Mouse (Mus musculus) hindbrain, embryonic 13.5 days (tissue): ENCODE results near the gene Rnf31. TPM values are rescaled to one million over a fixed set of nuclear protein-coding genes. Genes with fewer than 3 reads are reported as not detected.

Experiments used
- ATAC-seq: fragments of 200-750 bp; cut with Nextera tagmentation; 2 replicates; pipeline ENCODE4 v1.8.0; 2017; ENCODE audit warnings: moderate TSS enrichment; ENCODE audit not compliant: low FRiP score
- H3K27ac ChIP-seq: fragments of 300-500 bp; sonication (generic); 2 replicates; pipeline ENCODE4 v1.5.1; 2015; ENCODE audit warnings: inconsistent platforms, mild to moderate bottlenecking, moderate library complexity
- H3K27me3 ChIP-seq: fragments of 300-500 bp; sonication (generic); 2 replicates; pipeline ENCODE4 v1.6.1; 2015; ENCODE audit warnings: mild to moderate bottlenecking, inconsistent platforms
- H3K36me3 ChIP-seq: fragments of 300-500 bp; sonication (generic); 2 replicates; pipeline ENCODE4 v1.6.1; 2015; ENCODE audit warnings: mild to moderate bottlenecking, inconsistent platforms
- H3K4me1 ChIP-seq: fragments of 300-500 bp; sonication (generic); replicated peaks from 2 replicates; pipeline ENCODE4 v1.6.1; 2015; ENCODE audit warnings: inconsistent platforms
- H3K4me2 ChIP-seq: fragments of 300-500 bp; sonication (generic); 2 replicates; pipeline ENCODE4 v1.6.1; 2015; ENCODE audit warnings: inconsistent platforms, mild to moderate bottlenecking, moderate library complexity
- H3K4me3 ChIP-seq: fragments of 300-500 bp; sonication (generic); 2 replicates; pipeline ENCODE4 v1.5.1; 2015; ENCODE audit warnings: mild to moderate bottlenecking, inconsistent platforms
- H3K9ac ChIP-seq: fragments of 300-500 bp; sonication (generic); 2 replicates; pipeline ENCODE4 v1.6.1; 2015; ENCODE audit warnings: mild to moderate bottlenecking, inconsistent platforms
- H3K9me3 ChIP-seq: fragments of 300-500 bp; sonication (generic); 2 replicates; pipeline ENCODE4 v1.6.1; 2016; ENCODE audit warnings: inconsistent platforms
- WGBS: fragments of 180-500 bp; shearing (Covaris S2); methylation state at CpG from one replicate; pipeline ENCODE4 v1.1.7; 2015; 5-methylcytosine and 5-hydroxymethylcytosine counted together
- polyA plus RNA-seq: library from polyadenylated mRNA; unstranded; fragments of >200 nt; fragmentation: Nextera tagmentation; extraction: Ambion mirVana; gene quantifications from 2 replicates; pipeline ENCODE4 v1.2.1, GENCODE M21; 2015

Gene Rnf31
- polyA plus RNA-seq, 1 experiment from 2014 or later: 18.8 TPM

DNA sequence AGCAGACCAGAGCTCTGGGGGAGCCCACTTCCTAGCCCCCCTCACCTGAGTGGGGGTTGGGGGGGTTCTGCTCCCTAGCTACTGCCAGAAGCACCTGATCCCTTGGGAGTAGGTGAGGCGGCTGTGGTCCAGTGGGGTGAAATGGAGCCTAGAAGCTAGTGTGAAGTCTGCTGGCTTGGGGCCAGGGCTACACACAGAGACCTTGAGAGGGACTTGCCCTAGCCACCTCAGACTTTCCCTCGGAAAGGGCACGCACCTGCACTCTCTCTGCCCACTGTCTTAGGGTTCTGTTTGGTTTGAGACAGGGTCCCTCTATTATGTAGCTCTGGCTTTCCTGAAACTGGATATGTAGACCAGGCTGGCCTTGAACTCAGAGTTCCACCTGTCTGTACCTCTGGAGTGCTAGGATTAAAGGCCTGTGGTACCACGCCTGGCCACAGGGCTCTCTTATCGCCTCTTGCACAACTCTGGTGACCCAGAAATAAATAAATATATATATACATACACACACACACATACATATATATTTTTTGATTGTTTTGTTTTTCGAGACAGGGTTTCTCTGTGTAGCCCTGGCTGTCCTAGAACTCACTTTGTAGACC, 12.7 kb upstream of the Rnf31 start:
- Histone ChIP-seq H3K27me3 (no peaks in the 10 kb centered on the region), H3K9me3 (no peaks in the 10 kb centered on the region), H3K4me1 (peaks cover 29% of the 10 kb centered on the region), H3K9ac (peak overlapping the region; percentile 92), H3K36me3 (peaks cover 23% of the 10 kb centered on the region), H3K4me3 (peak overlapping the region; percentile 71), H3K27ac (peak overlapping the region; percentile 92), H3K4me2 (peak overlapping the region; percentile 92)
- 38% methylated on average over 6 of the region's 6 CpGs for WGBS
- ATAC-seq: peak; percentile 61

- peaks cover 23% of the 10 kb centered on the region for H3K36me3 ChIP-seq
- no peak overlapping the region for H3K4me2 ChIP-seq
- 0 out of 2 replicates have a peak, but pooled peaks cover 3% of the 10 kb centered on the region for H3K27me3 ChIP-seq
- H3K9me3 ChIP-seq: no peaks in the 10 kb centered on the region
- H3K4me1 ChIP-seq: peaks cover 34% of the 10 kb centered on the region
- no peak overlapping the region for H3K4me3 ChIP-seq
- no peak overlapping the region for H3K27ac ChIP-seq
- WGBS: 86% methylated on average over 23 of the region's 23 CpGs
- ATAC-seq: no peak
- no peak overlapping the region for H3K9ac ChIP-seq
Observed at GRCm38 (mm10) chr14:55579511-55580496, 11.7 kb upstream of the Rnf31 start.

DNA sequence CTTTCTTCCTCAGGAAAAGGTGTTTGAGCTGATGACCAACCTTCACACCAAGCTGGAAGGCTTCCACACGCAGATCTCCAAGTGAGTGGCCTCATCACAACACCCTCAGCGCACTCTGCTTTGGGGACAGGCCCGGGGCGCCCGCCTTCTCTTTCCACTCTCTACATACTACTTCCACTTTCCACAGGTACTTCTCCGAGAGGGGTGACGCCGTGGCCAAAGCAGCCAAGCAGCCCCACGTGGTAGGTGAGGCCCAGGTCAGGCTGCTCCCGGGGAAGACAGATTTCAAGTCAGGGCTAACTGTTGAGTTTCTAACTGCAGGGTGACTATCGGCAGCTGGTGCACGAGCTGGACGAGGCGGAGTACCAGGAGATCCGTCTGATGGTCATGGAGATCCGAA, 10.8 kb upstream of the Rnf31 start:
- ATAC-seq: no peak

GRCm38 (mm10) chr14:55581981-55582681, 9.4 kb upstream of the Rnf31 start:
- Histone ChIP-seq H3K9me3 (no peaks in the 10 kb centered on the region), H3K4me3 (no peak overlapping the region), H3K27me3 (0 out of 2 replicates have a peak, but pooled peaks cover 8% of the 10 kb centered on the region), H3K9ac (no peak overlapping the region), H3K4me1 (peaks cover 35% of the 10 kb centered on the region), H3K4me2 (no peak overlapping the region), H3K27ac (no peak overlapping the region), H3K36me3 (peaks cover 28% of the 10 kb centered on the region)
- 74% methylated on average over 9 of the region's 9 CpGs for WGBS
- ATAC-seq: no peak

More for the DNA sequence above, 10.8 kb upstream of the Rnf31 start:
- peaks cover 23% of the 10 kb centered on the region for H3K36me3 ChIP-seq
- WGBS: 97% methylated on average over 16 of the region's 16 CpGs
- H3K9ac ChIP-seq: no peak overlapping the region
- H3K4me1 ChIP-seq: peaks cover 35% of the 10 kb centered on the region
- 0 out of 2 replicates have a peak, but pooled peaks cover 6% of the 10 kb centered on the region for H3K27me3 ChIP-seq
- H3K27ac ChIP-seq: no peak overlapping the region
- H3K4me3 ChIP-seq: no peak overlapping the region
- H3K9me3 ChIP-seq: no peaks in the 10 kb centered on the region
- H3K4me2 ChIP-seq: no peak overlapping the region

- ATAC-seq: no peak
- Histone ChIP-seq H3K9me3 (no peaks in the 10 kb centered on the region), H3K4me1 (peaks cover 21% of the 10 kb centered on the region), H3K9ac (peak overlapping the region; percentile 77), H3K36me3 (peaks cover 39% of the 10 kb centered on the region), H3K27ac (no peak overlapping the region), H3K4me2 (peak overlapping the region; percentile 71), H3K27me3 (0 out of 2 replicates have a peak, but pooled peaks cover 8% of the 10 kb centered on the region), H3K4me3 (peak overlapping the region; percentile 47)
- 39% methylated on average over 5 of the region's 5 CpGs for WGBS
Observed at GRCm38 (mm10) chr14:55584303-55584701, 7.2 kb upstream of the Rnf31 start.

GRCm38 (mm10) chr14:55584702-55585565, 6.6 kb upstream of the Rnf31 start, which contains the start of gene Emc9:
TSS of gene Emc9 (minus strand) at chr14:55585302.
- H3K9me3 ChIP-seq: no peaks in the 10 kb centered on the region
- ATAC-seq: peak; percentile 65
- peak within 1 kb of the TSS; percentile 47 for H3K4me3 ChIP-seq
- WGBS: 3% methylated on average over 42 of the region's 43 CpGs
- peak within 1 kb of the TSS; percentile 77 for H3K9ac ChIP-seq
- 0 out of 2 replicates have a peak, but pooled peaks cover 8% of the 10 kb centered on the region for H3K27me3 ChIP-seq
- peaks cover 38% of the 10 kb centered on the region for H3K36me3 ChIP-seq
- peaks cover 21% of the 10 kb centered on the region for H3K4me1 ChIP-seq
- H3K27ac ChIP-seq: peak within 1 kb of the TSS; percentile 44
- H3K4me2 ChIP-seq: peak within 1 kb of the TSS; percentile 71

DNA sequence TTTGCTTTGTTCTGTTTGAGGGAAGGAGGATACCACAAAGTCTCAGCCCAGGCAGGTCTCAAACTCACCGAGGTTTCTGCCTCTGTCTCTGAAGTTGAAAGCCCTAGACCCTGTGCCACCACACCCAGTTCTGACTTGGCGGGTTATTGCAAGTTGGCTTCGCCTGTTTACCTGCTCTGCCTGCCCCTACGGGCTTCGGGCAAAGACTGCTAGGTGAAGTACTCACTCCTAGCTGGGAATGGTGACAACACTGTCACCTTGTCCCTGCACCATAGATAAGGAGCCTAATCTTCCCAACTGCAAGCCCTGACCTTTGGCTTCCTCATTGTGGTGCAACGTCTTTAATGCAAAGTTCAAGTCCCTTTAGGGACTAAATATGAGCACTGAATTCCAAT, 5.9 kb upstream of the Rnf31 start:
- Histone ChIP-seq H3K9me3 (no peaks in the 10 kb centered on the region), H3K9ac (no peak overlapping the region), H3K27ac (no peak overlapping the region), H3K27me3 (0 out of 2 replicates have a peak, but pooled peaks cover 8% of the 10 kb centered on the region), H3K4me3 (peak overlapping the region; percentile 47; the same call in 1 of the 2 replicates), H3K4me1 (peaks cover 26% of the 10 kb centered on the region), H3K4me2 (peak overlapping the region; percentile 71; the same call in 1 of the 2 replicates), H3K36me3 (peaks cover 32% of the 10 kb centered on the region)
- ATAC-seq: no peak
- WGBS: 70% methylated on average over 6 of the region's 6 CpGs

GRCm38 (mm10) chr14:55586149-55586548, 5.4 kb upstream of the Rnf31 start:
- Histone ChIP-seq H3K4me3 (no peak overlapping the region), H3K27ac (no peak overlapping the region), H3K4me1 (peaks cover 26% of the 10 kb centered on the region), H3K4me2 (no peak overlapping the region), H3K36me3 (peaks cover 26% of the 10 kb centered on the region), H3K9ac (no peak overlapping the region), H3K9me3 (no peaks in the 10 kb centered on the region), H3K27me3 (0 out of 2 replicates have a peak, but pooled peaks cover 8% of the 10 kb centered on the region)
- WGBS: 95% methylated on average over 2 of the region's 2 CpGs
- ATAC-seq: no peak

DNA sequence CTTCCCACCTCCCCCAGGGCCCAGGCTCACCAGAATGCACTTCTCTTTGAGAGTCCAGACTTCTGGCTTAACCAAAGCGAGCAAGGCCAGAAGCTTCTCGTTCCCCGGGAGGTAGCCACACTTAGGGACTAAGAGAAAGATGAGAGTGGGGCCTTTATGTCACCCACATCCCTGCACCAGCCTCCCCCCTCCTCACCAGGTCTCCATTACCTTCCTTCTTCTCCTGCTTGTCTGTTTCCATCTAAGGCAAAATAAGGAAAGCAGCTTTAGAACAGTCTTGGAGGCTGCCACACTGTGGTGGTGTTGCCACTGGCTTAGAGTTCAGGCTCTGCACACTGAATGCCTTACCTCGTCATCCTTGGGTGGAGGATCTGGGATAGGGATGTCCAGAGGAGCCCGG, 2.2 kb upstream of the Rnf31 start:
- Histone ChIP-seq H3K27ac (no peak overlapping the region), H3K4me3 (no peak overlapping the region), H3K36me3 (peaks cover 22% of the 10 kb centered on the region), H3K9me3 (no peaks in the 10 kb centered on the region), H3K9ac (peak overlapping the region; percentile 94; the same call in 1 of the 2 replicates), H3K27me3 (0 out of 2 replicates have a peak, but pooled peaks cover 6% of the 10 kb centered on the region), H3K4me2 (no peak overlapping the region), H3K4me1 (peaks cover 47% of the 10 kb centered on the region)
- WGBS: 93% methylated on average over 5 of the region's 5 CpGs
- ATAC-seq: no peak

GRCm38 (mm10) chr14:55589771-55590448, 1.6 kb upstream of the Rnf31 start:
- peak overlapping the region; percentile 94; the same call in 1 of the 2 replicates for H3K27ac ChIP-seq
- 0 out of 2 replicates have a peak, but pooled peaks cover 5% of the 10 kb centered on the region for H3K27me3 ChIP-seq
- H3K4me1 ChIP-seq: peaks cover 41% of the 10 kb centered on the region
- H3K9ac ChIP-seq: peak overlapping the region; percentile 94
- H3K9me3 ChIP-seq: no peaks in the 10 kb centered on the region
- peak overlapping the region; percentile 87 for H3K4me2 ChIP-seq
- H3K36me3 ChIP-seq: peaks cover 28% of the 10 kb centered on the region
- peak overlapping the region; percentile 96 for H3K4me3 ChIP-seq
- ATAC-seq: no peak
- 89% methylated on average over 11 of the region's 11 CpGs for WGBS
